Mouse (Mus musculus) forebrain, embryonic 16.5 days (tissue): ENCODE results near the gene Ppp2r5a. TPM values are rescaled to one million over a fixed set of nuclear protein-coding genes. Genes with fewer than 3 reads are reported as not detected.

Source experiments
- ATAC-seq: fragments of 200-750 bp; cut with Nextera tagmentation; 2 replicates; pipeline ENCODE4 v1.8.0; 2017; ENCODE audit warnings: mild to moderate bottlenecking, moderate library complexity
- H3K27ac ChIP-seq: fragments of 300-500 bp; sonication (generic); 2 replicates; pipeline ENCODE4 v1.5.1; 2014; ENCODE audit warnings: low read length, control low read depth
- H3K27me3 ChIP-seq: fragments of 300-500 bp; sonication (generic); replicated peaks from 2 replicates; pipeline ENCODE4 v1.6.1; 2014; ENCODE audit warnings: low read length; ENCODE audit not compliant: control insufficient read depth, insufficient read depth
- H3K36me3 ChIP-seq: fragments of 300-500 bp; sonication (generic); 2 replicates; pipeline ENCODE4 v1.6.1; 2014; ENCODE audit not compliant: control insufficient read depth, insufficient read depth
- H3K4me1 ChIP-seq: fragments of 300-500 bp; sonication (generic); replicated peaks from 2 replicates; pipeline ENCODE4 v1.6.1; 2014; ENCODE audit warnings: low read length; ENCODE audit not compliant: control insufficient read depth, insufficient read depth
- H3K4me2 ChIP-seq: fragments of 300-500 bp; sonication (generic); 2 replicates; pipeline ENCODE4 v1.6.1; 2014; ENCODE audit warnings: mild to moderate bottlenecking, low read length, control low read depth
- H3K4me3 ChIP-seq: fragments of 300-500 bp; sonication (generic); replicated peaks from 2 replicates; pipeline ENCODE4 v1.5.1; 2014; ENCODE audit warnings: mild to moderate bottlenecking, low read length, control low read depth
- H3K9ac ChIP-seq: fragments of 300-500 bp; sonication (generic); replicated peaks from 2 replicates; pipeline ENCODE4 v1.6.1; 2014; ENCODE audit warnings: low read depth, low read length, control low read depth
- H3K9me3 ChIP-seq: fragments of 300-500 bp; sonication (generic); 2 replicates; pipeline ENCODE4 v1.6.1; 2016; ENCODE audit warnings: low read length; ENCODE audit not compliant: control insufficient read depth
- WGBS: fragments of 180-500 bp; shearing (Covaris S2); extraction: QIAGEN DNeasy Blood & Tissue Kit; methylation state at CpG from one replicate; pipeline ENCODE4 v1.1.7; 2014; 5-methylcytosine and 5-hydroxymethylcytosine counted together
- polyA plus RNA-seq: library from polyadenylated mRNA; unstranded; fragments of >200 nt; fragmentation: Nextera tagmentation; extraction: Ambion mirVana; gene quantifications from 2 replicates; pipeline ENCODE4 v1.2.1, GENCODE M21; 2015

Gene Ppp2r5a
- polyA plus RNA-seq, 1 experiment from 2014 or later = 8.7 TPM

- no peak overlapping the region for H3K27ac ChIP-seq
- H3K9ac ChIP-seq = no peak overlapping the region
- H3K4me3 ChIP-seq = no peak overlapping the region
- WGBS = 79% methylated on average over 12 of the region's 12 CpGs
- no peak overlapping the region for H3K4me2 ChIP-seq
- no peak for ATAC-seq
- H3K27me3 ChIP-seq = no peaks in the 10 kb centered on the region
- H3K36me3 ChIP-seq = no peaks in the 10 kb centered on the region
- no peaks in the 10 kb centered on the region for H3K4me1 ChIP-seq
- H3K9me3 ChIP-seq = no peaks in the 10 kb centered on the region
Measured at GRCm38 (mm10) chr1:191407246-191407645, 4.2 kb upstream of the Ppp2r5a start.

GRCm38 (mm10) chr1:191406516-191406915 lies 3.4 kb upstream of the Ppp2r5a start:
- Histone ChIP-seq H3K9me3 (no peaks in the 10 kb centered on the region), H3K4me3 (no peak overlapping the region), H3K9ac (no peak overlapping the region), H3K27ac (no peak overlapping the region), H3K36me3 (no peaks in the 10 kb centered on the region), H3K4me2 (no peak overlapping the region), H3K27me3 (no peaks in the 10 kb centered on the region), H3K4me1 (no peaks in the 10 kb centered on the region)
- no peak for ATAC-seq
- 87% methylated on average over 8 of the region's 8 CpGs for WGBS

DNA sequence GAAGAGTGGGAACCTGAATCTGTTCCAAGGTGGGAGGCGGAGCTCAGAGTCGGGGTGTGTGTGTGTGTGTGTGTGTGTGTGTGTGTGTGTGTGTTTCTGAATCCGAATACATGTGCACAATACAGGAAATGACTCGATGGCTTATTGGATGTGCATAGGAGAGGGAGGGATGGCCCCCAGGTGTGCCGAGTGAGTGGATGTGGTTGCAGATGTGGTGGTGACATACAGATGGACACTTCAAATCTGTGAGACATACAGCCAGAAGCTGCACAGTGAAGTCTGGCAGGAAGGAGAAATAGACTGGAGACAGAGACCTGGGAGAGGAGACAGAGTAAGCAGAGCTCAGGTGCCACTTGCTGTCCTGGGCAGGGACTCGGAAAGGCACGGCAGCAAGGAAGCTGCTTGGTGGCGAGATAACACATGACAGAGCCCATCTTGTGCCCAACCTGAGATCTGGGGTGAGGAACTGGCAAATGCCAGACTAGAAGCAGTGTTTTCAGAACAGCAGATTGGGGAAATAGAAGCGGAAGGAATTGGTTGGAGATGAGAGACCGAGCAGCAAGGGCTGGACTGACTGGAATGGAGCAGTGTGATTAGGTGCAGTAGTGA lies 1.8 kb upstream of the Ppp2r5a start:
- Histone ChIP-seq H3K4me1 (no peaks in the 10 kb centered on the region), H3K27ac (no peak overlapping the region), H3K9me3 (no peaks in the 10 kb centered on the region), H3K9ac (no peak overlapping the region), H3K4me2 (no peak overlapping the region), H3K27me3 (no peaks in the 10 kb centered on the region), H3K36me3 (no peaks in the 10 kb centered on the region), H3K4me3 (no peak overlapping the region)
- ATAC-seq = no peak
- 86% methylated on average over 10 of the region's 10 CpGs for WGBS

- no peaks in the 10 kb centered on the region for H3K9me3 ChIP-seq
- ATAC-seq = no peak
- no peaks in the 10 kb centered on the region for H3K27me3 ChIP-seq
- no peaks in the 10 kb centered on the region for H3K36me3 ChIP-seq
- no peak overlapping the region for H3K4me2 ChIP-seq
- no peaks in the 10 kb centered on the region for H3K4me1 ChIP-seq
- no peak overlapping the region for H3K27ac ChIP-seq
- no peak overlapping the region for H3K4me3 ChIP-seq
- WGBS = 26% methylated on average over 1 of the region's 1 CpGs
- H3K9ac ChIP-seq = no peak overlapping the region
Measured at GRCm38 (mm10) chr1:191404301-191404700, 1.2 kb upstream of the Ppp2r5a start.

DNA sequence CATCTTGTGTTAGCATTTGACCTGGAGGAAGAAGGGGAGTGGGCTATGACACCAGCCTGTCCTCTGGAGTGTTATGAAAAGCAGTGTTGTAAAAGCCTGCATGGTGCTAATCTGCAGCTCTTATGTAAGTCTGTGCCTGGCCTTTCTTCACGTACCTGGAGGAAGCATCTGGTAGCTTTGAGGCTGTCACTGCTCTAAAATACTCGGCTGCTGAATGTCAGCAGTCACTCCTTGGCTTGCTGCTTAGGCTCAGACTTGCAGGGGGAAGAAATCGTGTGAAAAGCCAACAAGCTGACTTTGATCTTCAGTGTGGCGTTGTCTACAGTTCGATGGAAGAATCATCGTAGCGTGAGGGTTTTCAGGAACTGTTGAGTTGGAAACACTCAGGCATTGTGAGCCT lies 566 bp downstream of the Ppp2r5a start:
- WGBS = 54% methylated on average over 7 of the region's 7 CpGs
- Histone ChIP-seq H3K9me3 (no peaks in the 10 kb centered on the region), H3K27ac (no peak overlapping the region), H3K4me3 (no peak overlapping the region), H3K4me1 (0 out of 2 replicates have a peak, but pooled peaks cover 3% of the 10 kb centered on the region), H3K9ac (no peak overlapping the region), H3K36me3 (no peaks in the 10 kb centered on the region), H3K4me2 (no peak overlapping the region), H3K27me3 (no peaks in the 10 kb centered on the region)
- ATAC-seq = no peak

- under 1% methylated on average over 77 of the region's 82 CpGs for WGBS
- Histone ChIP-seq H3K9ac (peak overlapping the region; percentile 75), H3K27ac (peak overlapping the region; percentile 98), H3K4me2 (peak overlapping the region; percentile 58), H3K27me3 (no peaks in the 10 kb centered on the region), H3K4me3 (peak overlapping the region; percentile 74), H3K9me3 (no peaks in the 10 kb centered on the region), H3K4me1 (peaks cover 6% of the 10 kb centered on the region), H3K36me3 (no peaks in the 10 kb centered on the region)
- ATAC-seq = peak; percentile 98
Measured at GRCm38 (mm10) chr1:191396897-191397849, 5.9 kb downstream of the Ppp2r5a start.

DNA sequence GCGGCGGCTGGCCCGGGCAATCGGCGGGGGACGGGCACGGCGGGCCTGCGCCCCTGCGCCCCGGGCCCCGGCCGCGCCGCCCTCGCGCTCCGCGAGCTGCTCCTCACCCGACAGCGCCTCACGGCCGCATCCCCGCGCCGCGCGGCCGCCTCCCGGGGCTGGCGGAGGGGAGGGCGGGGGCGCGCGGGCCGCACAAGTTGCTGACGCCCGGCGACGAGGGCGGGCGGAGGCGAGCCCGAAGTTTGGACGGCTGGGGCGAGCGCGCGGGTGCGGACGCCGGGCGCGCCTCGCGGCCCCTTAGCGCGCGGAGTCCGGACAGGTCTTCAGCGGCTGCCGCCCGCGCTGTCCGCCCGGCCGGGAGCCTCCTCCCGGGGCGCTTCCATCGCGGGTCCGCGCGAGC lies 6.6 kb downstream of the Ppp2r5a start:
- Histone ChIP-seq H3K4me1 (peaks cover 6% of the 10 kb centered on the region), H3K4me3 (peak overlapping the region; percentile 74), H3K27ac (peak overlapping the region; percentile 83), H3K9ac (peak overlapping the region; percentile 69), H3K36me3 (no peaks in the 10 kb centered on the region), H3K9me3 (no peaks in the 10 kb centered on the region), H3K4me2 (peak overlapping the region; percentile 56), H3K27me3 (no peaks in the 10 kb centered on the region)
- ATAC-seq = peak; percentile 6
- WGBS = 0% methylated on average over 38 of the region's 74 CpGs

GRCm38 (mm10) chr1:191395871-191396433 lies 7.1 kb downstream of the Ppp2r5a start:
- no peaks in the 10 kb centered on the region for H3K27me3 ChIP-seq
- peak overlapping the region; percentile 19; the same call in 1 of the 2 replicates for H3K27ac ChIP-seq
- under 1% methylated on average over 42 of the region's 43 CpGs for WGBS
- H3K4me3 ChIP-seq = peak overlapping the region; percentile 74
- H3K36me3 ChIP-seq = no peaks in the 10 kb centered on the region
- ATAC-seq = no peak
- H3K9me3 ChIP-seq = no peaks in the 10 kb centered on the region
- peak overlapping the region; percentile 56 for H3K4me2 ChIP-seq
- peaks cover 6% of the 10 kb centered on the region for H3K4me1 ChIP-seq
- H3K9ac ChIP-seq = peak overlapping the region; percentile 69

DNA sequence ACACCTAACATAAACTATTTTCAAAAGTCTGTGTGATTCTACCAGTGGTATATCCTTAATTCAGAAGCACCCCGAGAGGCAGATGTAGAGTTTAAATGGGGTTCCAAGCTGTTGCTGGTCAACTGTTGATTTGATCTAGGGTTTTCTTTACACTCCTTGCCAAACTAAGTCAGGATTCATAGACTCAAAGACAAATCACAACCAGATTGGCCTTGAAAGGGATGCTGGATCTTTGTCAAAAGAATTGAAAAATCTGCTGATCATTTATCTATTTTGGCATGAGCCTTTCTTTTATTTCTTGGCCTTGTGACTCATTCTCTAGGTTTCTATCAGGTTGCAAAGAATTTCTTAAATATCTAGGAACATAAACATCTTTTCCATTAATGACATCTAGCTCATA lies 7.9 kb downstream of the Ppp2r5a start:
- Histone ChIP-seq H3K9ac (0 out of 2 replicates have a peak overlapping the region, but pooled peaks have one; percentile 9), H3K36me3 (no peaks in the 10 kb centered on the region), H3K4me3 (peak overlapping the region; percentile 74; the same call in 1 of the 2 replicates)

More for the DNA sequence above, 7.9 kb downstream of the Ppp2r5a start:
- Histone ChIP-seq H3K4me2 (peak overlapping the region; percentile 56), H3K4me1 (peaks cover 6% of the 10 kb centered on the region), H3K27ac (no peak overlapping the region), H3K9me3 (no peaks in the 10 kb centered on the region), H3K27me3 (no peaks in the 10 kb centered on the region)
- WGBS = 39% methylated on average over 1 of the region's 1 CpGs
- no peak for ATAC-seq
